Mouse (Mus musculus) limb, embryonic 14.5 days (tissue): ENCODE results near the gene Wwox. TPM values are rescaled to one million over a fixed set of nuclear protein-coding genes. Genes with fewer than 3 reads are reported as not detected.
A peak's percentile ranks its signal among the peaks of the same experiment; 100 is the strongest.

Experiments
- ATAC-seq: fragments of 200-750 bp; cut with Nextera tagmentation; 2 replicates; pipeline ENCODE4 v1.8.0; 2017; ENCODE audit warnings: low read depth, moderate number of reproducible peaks, moderate TSS enrichment; ENCODE audit not compliant: low FRiP score
- DNase-seq: peaks from one replicate; pipeline ENCODE4 v3.0.0-alpha.2; 2015; ENCODE audit warnings: low spot score
- H3K27ac ChIP-seq: fragments of 300-500 bp; sonication (generic); replicated peaks from 2 replicates; pipeline ENCODE4 v1.5.1; 2014; ENCODE audit warnings: low read depth, mild to moderate bottlenecking, low read length, moderate library complexity, mixed read lengths
- H3K27me3 ChIP-seq: fragments of 300-500 bp; sonication (generic); 2 replicates; pipeline ENCODE4 v1.6.1; 2014; ENCODE audit warnings: low read length, mixed read lengths; ENCODE audit not compliant: control insufficient read depth, insufficient read depth
- H3K36me3 ChIP-seq: fragments of 300-500 bp; sonication (generic); 2 replicates; pipeline ENCODE4 v1.6.1; 2014; ENCODE audit warnings: mild to moderate bottlenecking, low read length, moderate library complexity, mixed read lengths; ENCODE audit not compliant: control insufficient read depth, insufficient read depth
- H3K4me1 ChIP-seq: fragments of 300-500 bp; sonication (generic); 2 replicates; pipeline ENCODE4 v1.6.1; 2014; ENCODE audit warnings: antibody characterized with exemption, low read length, mixed read lengths; ENCODE audit not compliant: control insufficient read depth, insufficient read depth
- H3K4me2 ChIP-seq: fragments of 300-500 bp; sonication (generic); replicated peaks from 2 replicates; pipeline ENCODE4 v1.6.1; 2014; ENCODE audit warnings: low read depth, mild to moderate bottlenecking, low read length, moderate library complexity; ENCODE audit not compliant: severe bottlenecking
- H3K4me3 ChIP-seq: fragments of 300-500 bp; sonication (generic); replicated peaks from 2 replicates; pipeline ENCODE4 v1.5.1; 2014; ENCODE audit warnings: low read length
- H3K9ac ChIP-seq: fragments of 300-500 bp; sonication (generic); 2 replicates; pipeline ENCODE4 v1.6.1; 2014; ENCODE audit warnings: mild to moderate bottlenecking, low read depth, low read length, moderate library complexity; ENCODE audit not compliant: severe bottlenecking
- H3K9me3 ChIP-seq: fragments of 300-500 bp; sonication (generic); 2 replicates; pipeline ENCODE4 v1.6.1; 2016; ENCODE audit warnings: low read length; ENCODE audit not compliant: control insufficient read depth
- POLR2A ChIP-seq: fragments of 200-500 bp; IDR thresholded peaks from 2 replicates; pipeline ENCODE4 v1.8.0; 2012; ENCODE audit warnings: inconsistent platforms, mild to moderate bottlenecking, moderate library complexity, borderline replicate concordance; ENCODE audit not compliant: insufficient read depth, insufficient read length; ENCODE audit errors: extremely low read depth
- WGBS: fragments of 180-500 bp; shearing (Covaris S2); extraction: QIAGEN DNeasy Blood & Tissue Kit; methylation state at CpG from one replicate; pipeline ENCODE4 v1.1.7; 2014; 5-methylcytosine and 5-hydroxymethylcytosine counted together
- polyA plus RNA-seq, 2 experiments: library from polyadenylated mRNA; depleted of rRNA in 1 of 2; stranded (reverse) in 1 of 2; unstranded in 1 of 2; fragments of >200 nt; fragmentation: Nextera tagmentation in 1 of 2; extraction: Ambion mirVana in 1 of 2; gene quantifications; 2 replicates each; pipeline versions ENCODE4 v1.2.1 to v1.2.3; 2012 to 2014

Gene Wwox
- polyA plus RNA-seq, 2 experiments: 8.6 to 9.4 TPM

DNA sequence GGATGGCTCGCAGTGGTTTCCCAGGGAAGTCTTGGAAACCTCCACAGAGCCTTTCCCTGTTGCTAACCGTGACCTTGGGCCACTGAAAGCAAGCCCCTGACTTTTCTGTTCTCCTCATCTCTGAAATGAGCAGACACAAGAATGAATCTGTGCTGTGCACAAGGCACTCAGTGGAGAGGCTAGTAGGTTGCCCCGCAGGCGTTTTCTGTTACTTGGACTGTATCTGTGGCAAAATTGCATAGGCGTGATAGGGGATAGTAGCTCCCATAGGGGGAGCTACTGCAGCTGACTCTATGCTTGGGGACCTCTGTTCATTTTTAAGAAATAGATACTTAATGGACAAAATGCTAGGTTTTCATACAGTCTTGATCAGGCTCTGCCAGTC, 742 bp downstream of the Wwox start:
- H3K4me1 ChIP-seq: peaks cover 4% of the 10 kb centered on the region
- H3K27me3 ChIP-seq: no peaks in the 10 kb centered on the region
- H3K9ac ChIP-seq: peak overlapping the region; percentile 58
- no peak for TF ChIP-seq POLR2A
- WGBS: 23% methylated on average over 5 of the region's 5 CpGs
- H3K9me3 ChIP-seq: no peaks in the 10 kb centered on the region
- no peak for DNase-seq
- H3K4me2 ChIP-seq: peak overlapping the region; percentile 87
- no peaks in the 10 kb centered on the region for H3K36me3 ChIP-seq
- H3K4me3 ChIP-seq: peak overlapping the region; percentile 62
- H3K27ac ChIP-seq: no peak overlapping the region
- ATAC-seq: no peak

DNA sequence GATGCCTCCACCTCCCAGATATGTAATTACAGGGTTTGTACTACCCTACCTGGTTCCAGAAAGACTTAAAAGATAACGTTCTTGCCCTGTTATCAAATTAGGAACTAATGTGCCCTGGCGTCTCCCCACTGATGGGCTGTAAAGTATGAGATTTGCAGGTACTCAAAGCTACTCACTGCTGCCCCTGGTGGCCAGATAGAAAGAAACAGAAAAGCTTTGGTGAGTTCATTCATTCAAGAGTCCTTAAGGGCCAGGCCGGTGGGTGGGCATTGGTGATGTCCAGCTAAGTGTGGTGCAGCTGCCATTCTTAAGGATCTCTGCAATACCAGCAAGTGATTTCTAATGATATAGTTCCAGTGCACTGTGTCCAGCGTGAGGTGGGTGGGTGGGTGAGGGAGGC, 2.2 kb downstream of the Wwox start:
- Histone ChIP-seq H3K36me3 (no peaks in the 10 kb centered on the region), H3K27ac (no peak overlapping the region), H3K4me1 (peaks cover 4% of the 10 kb centered on the region), H3K9me3 (no peaks in the 10 kb centered on the region), H3K9ac (no peak overlapping the region), H3K4me3 (no peak overlapping the region), H3K27me3 (no peaks in the 10 kb centered on the region), H3K4me2 (no peak overlapping the region)
- DNase-seq: no peak
- TF ChIP-seq POLR2A: no peak
- ATAC-seq: no peak
- 83% methylated on average over 4 of the region's 4 CpGs for WGBS

GRCm38 (mm10) chr8:114446884-114447283, 7.4 kb downstream of the Wwox start:
- ATAC-seq: no peak

DNA sequence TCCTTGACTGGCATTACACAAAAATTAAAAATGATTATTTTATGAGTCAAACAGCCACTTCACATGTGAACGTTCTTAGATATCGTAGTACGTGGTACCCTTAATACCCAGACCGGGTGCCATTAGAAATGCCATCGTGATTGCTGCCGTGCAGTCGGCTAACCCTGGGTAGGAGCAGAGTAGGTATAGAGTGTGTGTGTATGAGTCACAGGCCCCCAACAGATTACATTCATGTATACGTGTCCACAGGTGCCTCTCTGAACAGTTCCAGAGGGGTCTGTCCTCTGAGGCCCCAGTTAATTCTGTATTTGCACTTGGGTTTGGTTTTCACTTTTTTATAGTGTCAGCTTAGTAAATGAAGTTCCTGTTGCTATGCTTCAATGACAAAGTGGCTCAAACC, 12.8 kb downstream of the Wwox start:
- Histone ChIP-seq H3K9ac (no peak overlapping the region), H3K9me3 (no peaks in the 10 kb centered on the region), H3K4me1 (no peaks in the 10 kb centered on the region), H3K27ac (no peak overlapping the region), H3K4me2 (no peak overlapping the region), H3K36me3 (0 out of 2 replicates have a peak, but pooled peaks cover 3% of the 10 kb centered on the region), H3K27me3 (no peaks in the 10 kb centered on the region), H3K4me3 (no peak overlapping the region)
- DNase-seq (no peak), ATAC-seq (no peak)
- WGBS: 80% methylated on average over 8 of the region's 8 CpGs
- TF ChIP-seq POLR2A: no peak

More at GRCm38 (mm10) chr8:114446884-114447283, 7.4 kb downstream of the Wwox start:
- Histone ChIP-seq H3K4me3 (no peak overlapping the region), H3K27ac (no peak overlapping the region), H3K36me3 (0 out of 2 replicates have a peak, but pooled peaks cover 3% of the 10 kb centered on the region), H3K4me1 (no peaks in the 10 kb centered on the region), H3K27me3 (no peaks in the 10 kb centered on the region), H3K9me3 (no peaks in the 10 kb centered on the region), H3K4me2 (no peak overlapping the region), H3K9ac (no peak overlapping the region)
- TF ChIP-seq POLR2A: no peak
- DNase-seq: no peak
- 67% methylated on average over 7 of the region's 7 CpGs for WGBS

GRCm38 (mm10) chr8:114452781-114453221, 13.3 kb downstream of the Wwox start:
- WGBS: 23% methylated on average over 9 of the region's 9 CpGs
- DNase-seq: peak; percentile 91
- no peak for ATAC-seq
- no peak overlapping the region for H3K4me3 ChIP-seq
- H3K27ac ChIP-seq: no peak overlapping the region
- no peaks in the 10 kb centered on the region for H3K27me3 ChIP-seq
- H3K4me2 ChIP-seq: no peak overlapping the region
- no peak overlapping the region for H3K9ac ChIP-seq
- no peak for TF ChIP-seq POLR2A
- no peaks in the 10 kb centered on the region for H3K9me3 ChIP-seq
- H3K4me1 ChIP-seq: no peaks in the 10 kb centered on the region
- H3K36me3 ChIP-seq: 0 out of 2 replicates have a peak, but pooled peaks cover 3% of the 10 kb centered on the region

GRCm38 (mm10) chr8:114455302-114455701, 15.8 kb downstream of the Wwox start:
- Histone ChIP-seq H3K27me3 (no peaks in the 10 kb centered on the region), H3K9ac (no peak overlapping the region), H3K4me2 (no peak overlapping the region), H3K9me3 (no peaks in the 10 kb centered on the region), H3K27ac (no peak overlapping the region), H3K4me1 (no peaks in the 10 kb centered on the region), H3K36me3 (no peaks in the 10 kb centered on the region), H3K4me3 (no peak overlapping the region)
- DNase-seq (no peak), ATAC-seq (no peak)
- 89% methylated on average over 8 of the region's 8 CpGs for WGBS
- TF ChIP-seq POLR2A: no peak
